Mouse (Mus musculus) adipocyte (in vitro differentiated cells): ENCODE results near the gene Cfl1.

Source experiments
- DNase-seq: peaks from one replicate; pipeline ENCODE4 v3.0.0-alpha.2; 2016; ENCODE audit warnings: low spot score

The Cfl1 gene

DNA sequence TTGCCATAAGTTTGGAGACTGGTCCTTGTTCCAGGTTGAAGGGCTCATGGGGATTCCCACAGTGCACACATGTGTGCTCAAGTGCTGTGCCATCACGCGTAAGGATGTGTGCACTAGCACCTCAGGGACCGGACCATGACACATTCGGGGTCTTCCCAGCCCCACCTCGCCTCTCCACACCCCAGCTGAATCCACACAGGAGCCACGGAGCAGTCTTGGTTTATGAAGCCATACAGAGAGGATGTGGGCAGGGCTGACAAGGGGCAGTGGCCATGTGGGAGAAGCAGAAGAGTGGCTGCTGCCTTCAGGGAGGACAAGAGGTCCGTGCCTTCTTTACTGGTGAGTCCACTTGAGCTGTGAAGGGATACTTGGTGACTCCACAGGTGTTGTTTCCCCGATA, 25.2 kb upstream of the Cfl1 start:
- DNase-seq = no peak

DNA sequence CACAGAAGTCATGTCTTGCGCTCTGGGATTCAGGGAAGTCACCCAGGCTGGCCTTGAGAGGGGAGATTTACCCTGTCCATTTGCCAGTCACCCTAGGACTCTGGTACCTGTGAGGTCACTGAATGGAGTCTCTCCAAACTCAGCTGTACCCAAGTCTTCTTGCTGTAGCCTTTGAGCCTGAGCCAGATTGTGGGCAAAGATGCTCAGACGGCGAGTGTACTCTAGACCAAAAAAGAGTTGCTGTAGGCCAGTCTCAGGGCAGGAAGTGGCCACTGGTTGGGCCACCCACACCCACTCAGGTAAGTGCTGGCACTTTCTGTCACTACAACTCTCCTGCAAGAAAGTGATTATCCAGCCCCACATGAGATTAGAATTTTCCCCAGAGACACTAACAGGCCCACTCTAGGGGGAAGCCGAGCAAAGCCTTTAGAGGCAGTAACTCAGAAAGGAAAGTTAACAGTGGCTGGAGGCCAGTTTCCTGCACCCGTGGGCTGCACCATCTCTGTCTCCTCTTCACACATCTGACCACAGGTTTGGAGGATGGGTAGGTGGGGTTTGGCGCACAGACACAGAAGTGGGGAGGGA, 23.2 kb upstream of the Cfl1 start:
- DNase-seq = no peak

- no peak for DNase-seq
These were observed 21.9 kb upstream of the Cfl1 start, which contains the start of gene Ctsw for GRCm38 (mm10) chr19:5468374-5468773. Gene Ctsw (minus strand): TSS chr19:5468507.

DNA sequence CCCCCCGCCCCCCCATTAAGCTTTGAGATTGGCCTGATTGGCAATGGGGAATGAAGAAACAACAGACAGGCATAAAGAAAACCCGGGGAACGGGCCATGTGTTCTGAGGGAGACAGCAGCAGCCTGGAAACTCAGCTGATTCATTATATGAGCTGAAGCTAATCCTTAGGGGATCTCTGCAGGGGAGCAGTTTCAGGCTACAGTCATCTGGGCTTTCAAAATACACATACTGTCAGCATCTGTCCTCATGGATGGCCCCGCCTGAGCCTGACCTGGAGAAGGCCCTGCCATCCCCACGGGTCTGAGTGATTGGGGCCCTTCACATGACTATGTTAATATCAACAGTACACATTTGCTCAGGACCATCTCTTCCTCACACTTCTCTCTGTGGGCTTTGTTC, 18.4 kb upstream of the Cfl1 start:
- DNase-seq = peak; percentile 45

- DNase-seq = peak; percentile 43
These were observed 17.4 kb upstream of the Cfl1 start for GRCm38 (mm10) chr19:5472857-5473256.

GRCm38 (mm10) chr19:5473720-5474119, 16.5 kb upstream of the Cfl1 start, which contains the start of gene Efemp2:
Gene Efemp2 (plus strand): TSS chr19:5473954.
- peak; percentile 95 for DNase-seq

- DNase-seq = peak; percentile 59
These were observed 15.8 kb upstream of the Cfl1 start for GRCm38 (mm10) chr19:5474281-5475068.

GRCm38 (mm10) chr19:5475069-5475714, 15.1 kb upstream of the Cfl1 start:
- DNase-seq = peak; percentile 60

DNA sequence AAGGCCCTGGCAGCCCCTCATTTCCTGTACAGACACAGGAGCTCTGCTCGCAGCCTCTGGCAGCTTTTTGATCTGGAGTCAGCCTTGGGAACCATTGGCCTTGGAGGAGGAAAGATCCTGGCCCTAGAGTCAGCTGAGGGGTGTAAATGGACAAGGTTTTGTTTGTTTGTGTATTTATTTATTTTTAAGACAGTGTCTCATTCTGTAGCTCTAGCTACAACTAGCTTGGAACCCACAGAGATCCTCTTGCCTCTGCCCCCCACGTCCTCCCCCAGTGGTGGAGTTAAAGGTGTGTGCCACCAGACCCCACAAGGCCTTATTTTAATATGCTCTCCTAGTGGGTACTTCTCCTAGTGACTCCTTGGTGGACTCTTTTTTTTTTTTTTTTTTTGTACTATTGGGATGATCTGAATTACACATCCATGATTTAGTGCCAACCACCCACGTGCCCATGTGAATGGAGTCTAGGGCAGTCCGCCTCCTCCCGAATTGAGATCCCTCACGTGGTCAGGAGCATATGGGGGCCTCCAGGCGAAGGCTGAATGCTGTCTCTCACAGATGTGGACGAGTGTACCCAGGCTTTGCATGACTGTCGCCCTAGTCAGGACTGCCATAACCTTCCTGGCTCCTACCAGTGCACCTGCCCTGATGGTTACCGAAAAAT, 13.1 kb upstream of the Cfl1 start:
- no peak for DNase-seq

DNA sequence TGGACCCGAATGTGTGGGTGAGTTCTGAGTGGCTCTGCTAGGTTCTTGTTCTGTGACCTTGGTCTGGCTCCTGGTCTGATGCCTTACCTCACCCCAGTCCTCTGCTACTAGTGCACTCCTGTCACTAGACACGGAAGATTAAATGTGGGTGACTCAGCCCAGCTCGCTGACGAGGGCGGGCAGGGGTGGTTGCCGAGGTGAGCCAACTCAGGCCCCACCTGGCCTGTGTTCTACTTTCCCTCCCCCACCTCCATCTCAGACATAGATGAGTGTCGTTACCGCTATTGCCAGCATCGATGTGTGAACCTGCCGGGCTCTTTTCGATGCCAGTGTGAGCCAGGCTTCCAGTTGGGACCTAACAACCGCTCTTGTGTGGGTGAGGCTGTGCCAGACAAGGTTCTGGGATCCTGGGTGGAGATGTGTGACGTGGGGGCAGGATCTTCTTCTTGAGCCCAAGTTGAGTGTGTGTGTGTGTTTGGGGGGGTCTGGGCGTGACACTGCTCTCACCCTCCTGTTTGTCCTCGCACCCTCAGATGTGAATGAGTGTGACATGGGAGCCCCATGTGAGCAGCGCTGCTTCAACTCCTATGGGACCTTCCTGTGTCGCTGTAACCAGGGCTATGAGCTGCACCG, 12.5 kb upstream of the Cfl1 start:
- no peak for DNase-seq

- DNase-seq = no peak
These were observed 10.2 kb upstream of the Cfl1 start for GRCm38 (mm10) chr19:5480016-5480415.

DNA sequence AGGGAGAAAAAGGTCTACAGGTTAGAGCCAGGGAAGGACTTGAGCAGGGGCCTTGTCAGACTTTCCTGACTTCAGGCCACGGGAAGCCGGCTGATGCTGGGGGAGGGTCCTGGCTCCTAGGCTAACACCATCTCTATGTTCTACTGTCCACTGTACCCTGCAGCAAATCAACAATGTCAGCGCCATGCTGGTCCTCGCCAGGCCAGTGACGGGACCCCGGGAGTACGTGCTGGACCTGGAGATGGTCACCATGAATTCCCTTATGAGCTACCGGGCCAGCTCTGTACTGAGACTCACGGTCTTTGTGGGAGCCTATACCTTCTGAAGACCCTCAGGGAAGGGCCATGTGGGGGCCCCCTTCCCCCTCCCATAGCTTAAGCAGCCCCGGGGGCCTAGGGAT, 8.9 kb upstream of the Cfl1 start:
- no peak for DNase-seq

DNA sequence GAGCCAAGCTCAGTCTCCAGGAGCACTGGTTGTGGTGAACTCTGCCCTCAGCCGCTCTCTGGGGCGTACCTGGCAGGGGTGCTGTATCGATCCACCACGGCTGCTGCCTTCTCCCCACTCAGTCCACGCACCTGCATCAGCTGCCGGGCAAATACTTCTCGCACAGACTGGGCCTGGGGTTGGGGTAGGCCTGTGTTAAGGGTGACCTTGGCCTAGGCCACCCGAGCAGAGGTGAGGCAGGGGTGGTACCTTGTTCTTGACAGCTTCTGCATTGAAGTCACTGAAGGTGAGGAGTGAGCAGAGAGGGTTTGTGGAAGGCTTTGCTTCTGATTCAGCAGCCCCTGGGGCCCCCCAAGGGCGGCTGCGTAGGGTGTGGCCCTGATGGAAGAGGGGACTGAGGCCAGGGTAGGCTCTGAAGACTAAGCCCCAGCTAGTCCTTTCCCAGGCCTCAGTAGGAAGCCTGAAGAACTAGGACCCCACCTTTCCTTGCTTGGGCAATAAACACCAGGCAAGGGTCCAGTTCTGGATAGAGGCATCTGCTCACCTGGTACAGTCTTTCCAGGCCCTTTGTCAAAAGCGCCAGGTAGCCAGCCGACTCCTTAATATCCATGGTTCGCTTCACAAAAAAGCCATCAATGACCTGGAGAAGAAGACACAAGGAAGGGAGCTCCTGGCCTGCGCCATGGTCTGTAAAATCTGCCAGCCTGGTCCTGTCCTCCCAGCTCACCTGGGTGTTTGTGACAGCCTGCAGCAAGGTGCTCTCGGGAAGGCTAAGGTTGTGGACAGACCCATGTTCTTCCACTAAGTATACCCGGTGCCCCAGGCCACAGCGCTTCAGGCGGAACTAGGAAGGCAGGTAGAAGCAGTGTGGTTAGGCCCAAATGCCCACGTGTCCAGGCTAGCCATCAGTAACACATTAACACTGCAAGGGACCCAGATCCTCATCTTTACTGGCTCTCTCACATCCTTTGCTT, 6.6 kb upstream of the Cfl1 start:
- DNase-seq = no peak

DNA sequence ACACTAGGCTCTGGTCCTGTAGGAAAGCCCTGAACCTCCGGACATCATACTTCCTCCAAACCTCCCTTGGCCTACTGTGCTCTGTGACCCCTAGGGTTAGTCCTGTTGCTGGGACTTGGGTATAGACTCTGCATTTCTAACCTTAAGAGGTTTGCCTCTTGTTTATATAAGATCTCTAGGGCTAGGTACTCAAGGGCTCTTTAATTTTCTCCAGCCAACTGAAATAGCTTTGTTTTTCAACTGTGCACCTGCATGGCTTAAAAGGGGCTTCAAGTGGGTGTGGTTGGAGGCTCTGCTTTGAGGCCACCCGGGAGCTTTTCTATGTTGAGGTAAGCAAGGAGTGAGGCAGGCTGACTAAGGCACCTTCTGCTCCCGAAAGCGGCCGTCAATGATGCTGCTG, 5.8 kb upstream of the Cfl1 start:
- DNase-seq = no peak

GRCm38 (mm10) chr19:5485371-5485770, 4.9 kb upstream of the Cfl1 start:
- no peak for DNase-seq

DNA sequence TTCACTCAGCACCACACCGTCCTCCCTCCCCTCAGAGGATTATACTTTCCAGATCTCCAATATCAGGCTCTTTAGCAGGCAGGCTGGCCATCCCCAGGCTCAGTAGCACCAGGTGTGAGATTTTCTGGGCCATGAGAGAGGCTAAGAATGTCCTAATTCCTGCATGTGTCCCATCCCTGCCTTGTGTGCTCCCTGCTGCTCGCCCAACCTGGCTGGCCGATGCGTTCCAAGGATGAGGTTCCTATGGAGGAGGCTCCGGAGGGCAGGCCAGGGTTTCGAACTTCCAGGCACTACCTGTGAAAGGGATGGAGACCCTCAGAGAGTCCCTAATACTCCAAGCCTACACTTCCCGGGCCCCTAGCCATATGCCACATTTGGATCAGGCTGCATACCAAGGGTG, 4.4 kb upstream of the Cfl1 start:
- no peak for DNase-seq

DNA sequence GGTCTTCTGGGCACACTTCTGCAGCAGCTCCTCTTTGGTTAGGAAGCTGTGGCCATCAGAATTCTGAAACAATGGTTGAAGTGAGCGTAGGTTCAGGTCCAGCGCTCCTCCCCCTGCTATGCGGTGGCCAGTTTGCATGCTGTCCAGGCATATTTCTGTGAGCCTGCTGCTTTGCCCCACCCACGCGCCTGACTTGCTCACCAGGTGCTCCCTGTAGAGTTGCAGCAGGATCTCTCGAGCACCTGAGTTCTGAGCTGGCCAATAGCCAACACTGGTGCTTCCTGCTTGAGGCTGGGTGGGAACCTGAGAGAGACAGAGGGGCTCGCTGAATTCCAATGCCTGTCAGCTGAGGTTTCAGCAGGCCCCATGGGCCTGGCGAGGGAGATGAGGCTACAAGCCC, 4.0 kb upstream of the Cfl1 start:
- DNase-seq = no peak

- no peak for DNase-seq
These were observed 3.5 kb upstream of the Cfl1 start for GRCm38 (mm10) chr19:5486771-5487170.

- peak; percentile 99 for DNase-seq
These were observed 2.3 kb upstream of the Cfl1 start, which contains the start of gene Mus81 for GRCm38 (mm10) chr19:5487768-5488550. Gene Mus81 (minus strand): TSS chr19:5488402.
